Mouse (Mus musculus) ovary, postnatal 36 days (tissue): ENCODE results near the gene Igf2.
A peak's percentile ranks its signal among the peaks of the same experiment; 100 is the strongest.

Experiments
- DNase-seq: peaks from one replicate; pipeline ENCODE4 v3.0.0; 2022; ENCODE audit warnings: low spot score, mixed read lengths

The Igf2 gene

DNA sequence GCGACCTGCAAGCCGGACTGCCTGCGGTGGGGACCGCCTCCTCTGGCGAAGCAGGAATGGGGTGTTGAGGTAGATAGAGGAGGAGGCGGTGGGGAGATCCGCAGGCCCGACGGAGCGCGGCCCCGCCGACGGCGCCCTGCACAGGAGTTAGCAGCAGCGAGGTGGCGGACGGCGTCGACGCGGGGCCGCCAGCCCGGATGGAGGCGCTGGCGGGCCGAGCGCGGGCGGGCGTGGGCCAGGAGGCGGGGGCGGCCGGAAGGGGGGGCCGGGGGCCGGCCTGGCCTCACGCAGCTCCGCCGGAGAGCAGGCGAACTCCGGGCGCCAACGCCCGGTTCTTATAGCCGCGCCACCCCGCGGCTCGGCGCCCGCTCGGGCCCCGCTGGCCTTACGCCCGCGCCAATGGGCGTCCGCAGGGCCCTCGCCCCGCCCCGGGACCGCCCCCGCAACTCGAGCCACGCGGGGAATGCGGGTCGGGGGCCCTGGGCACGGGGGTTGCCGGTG, 7.4 kb downstream of the Igf2 start:
- peak; percentile 27 for DNase-seq

DNA sequence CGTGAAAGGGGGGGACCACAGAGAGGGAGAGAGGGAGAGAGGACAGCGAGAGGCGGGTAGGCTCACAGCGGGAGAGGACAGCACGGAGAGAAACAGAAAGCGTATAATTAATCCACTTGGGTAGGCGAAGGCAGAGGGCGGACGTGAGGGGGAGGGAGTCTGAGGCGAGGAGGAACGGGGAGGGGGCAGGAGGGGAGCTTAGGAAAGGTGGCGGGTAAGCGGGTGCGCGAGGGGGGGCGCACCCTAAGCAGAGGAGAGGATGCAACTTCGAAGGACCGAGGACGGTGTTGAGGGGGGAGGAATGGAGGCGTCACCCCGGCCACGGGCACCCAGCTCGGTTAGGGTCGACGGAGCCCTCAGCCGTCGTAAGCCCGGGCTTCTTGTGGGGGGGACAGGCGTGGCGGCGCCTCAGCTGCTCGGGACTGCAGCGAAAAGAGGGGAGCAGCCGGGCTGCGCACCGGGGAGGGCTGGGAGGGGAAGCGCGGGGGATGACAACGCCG, 7.9 kb downstream of the Igf2 start:
- no peak for DNase-seq

DNA sequence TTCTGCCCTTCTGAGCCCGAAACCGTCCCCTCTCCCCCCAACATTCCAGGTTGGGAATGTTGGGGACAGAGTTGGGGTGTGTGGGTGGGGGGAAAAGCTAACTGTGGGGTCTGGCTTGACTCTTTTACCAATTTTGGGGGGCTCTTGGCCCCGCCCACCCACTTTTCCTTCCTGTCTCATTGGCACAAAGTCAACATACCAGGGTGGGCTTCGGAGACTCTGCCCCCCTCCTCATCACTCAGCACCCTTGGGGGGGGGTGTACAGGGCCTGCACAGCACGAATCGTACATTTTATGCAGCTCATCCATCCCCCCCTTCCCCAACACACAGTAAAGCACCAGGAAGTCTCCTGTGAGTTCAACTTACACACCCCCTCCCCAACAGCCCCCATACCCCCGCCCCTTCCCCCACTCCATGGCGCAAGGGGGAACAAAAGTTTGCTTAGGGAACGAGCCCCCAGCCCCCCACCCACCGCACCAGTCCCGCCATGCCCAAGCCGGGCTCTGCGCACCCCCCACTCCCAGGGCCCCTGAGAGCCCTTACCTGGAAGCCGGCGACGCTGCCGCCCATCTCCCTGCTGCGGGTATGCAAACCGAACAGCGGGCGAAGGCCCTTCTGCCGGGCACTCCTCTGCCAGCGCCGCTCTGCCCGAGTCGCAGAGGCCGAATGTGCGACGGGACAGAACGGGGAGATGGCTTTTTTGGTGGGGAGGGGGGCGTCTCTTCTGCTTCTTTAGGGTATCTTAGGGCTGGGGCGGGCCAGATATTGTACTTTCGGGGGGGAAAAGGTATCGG, 8.6 kb downstream of the Igf2 start:
- peak; percentile 4 for DNase-seq

DNA sequence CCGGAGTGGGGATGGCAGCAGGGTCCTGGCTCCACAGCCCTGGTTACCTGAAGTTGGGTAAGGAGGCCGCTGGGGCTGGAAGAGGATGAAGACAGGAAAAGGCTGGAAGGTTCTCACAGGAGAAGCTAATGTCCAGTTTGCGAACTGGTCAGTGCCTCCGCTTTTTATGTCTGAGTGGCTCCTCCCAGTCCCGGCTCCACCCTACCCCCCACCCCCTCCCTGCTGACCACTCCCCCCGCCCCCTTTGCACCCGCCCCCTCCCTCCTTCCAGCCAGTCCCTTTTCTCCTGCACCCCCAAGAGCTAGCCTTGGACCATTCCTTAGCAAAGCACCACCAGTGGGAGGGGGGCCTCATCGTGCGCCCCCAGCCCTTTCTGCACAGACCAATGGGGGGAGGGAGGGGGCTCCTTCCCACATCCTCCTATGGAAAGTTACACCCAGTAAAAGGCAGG, 9.2 kb downstream of the Igf2 start:
- no peak for DNase-seq

DNA sequence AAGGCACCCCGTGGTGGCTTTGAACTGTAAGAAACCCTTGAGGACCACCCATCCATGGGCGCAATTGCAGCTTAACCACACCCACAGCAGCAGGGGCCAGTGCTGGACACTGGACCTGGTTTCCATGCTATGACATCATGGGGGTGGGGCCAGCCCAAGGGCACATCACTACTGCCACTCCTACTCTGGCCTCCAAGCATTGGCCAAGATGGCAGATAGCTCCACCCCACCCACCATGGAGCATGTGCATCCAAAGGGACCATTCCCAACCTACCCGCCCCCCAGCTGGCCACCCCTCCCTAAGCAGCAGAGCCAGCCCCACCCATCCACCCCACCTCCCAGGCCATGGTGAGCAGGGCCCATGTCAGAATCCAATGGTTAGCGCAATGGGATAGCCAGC, 10.6 kb downstream of the Igf2 start:
- DNase-seq = no peak

DNA sequence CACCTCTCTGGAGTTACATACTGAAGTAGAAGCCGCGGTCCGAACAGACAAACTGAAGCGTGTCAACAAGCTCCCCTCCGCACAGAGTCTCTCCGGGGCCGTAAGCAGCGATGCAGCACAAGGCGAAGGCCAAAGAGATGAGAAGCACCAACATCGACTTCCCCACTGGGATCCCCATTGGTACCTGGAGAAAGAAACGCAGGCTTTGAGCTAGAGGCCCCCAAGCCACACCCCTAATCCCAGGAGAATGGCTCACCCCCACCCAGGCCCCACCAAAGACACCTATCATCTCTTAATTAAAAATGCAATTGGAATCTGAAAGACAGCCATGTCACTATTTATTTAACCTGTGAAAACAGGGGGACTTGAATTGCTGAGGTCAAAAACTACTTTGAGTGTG, 11.0 kb downstream of the Igf2 start:
- DNase-seq = no peak

DNA sequence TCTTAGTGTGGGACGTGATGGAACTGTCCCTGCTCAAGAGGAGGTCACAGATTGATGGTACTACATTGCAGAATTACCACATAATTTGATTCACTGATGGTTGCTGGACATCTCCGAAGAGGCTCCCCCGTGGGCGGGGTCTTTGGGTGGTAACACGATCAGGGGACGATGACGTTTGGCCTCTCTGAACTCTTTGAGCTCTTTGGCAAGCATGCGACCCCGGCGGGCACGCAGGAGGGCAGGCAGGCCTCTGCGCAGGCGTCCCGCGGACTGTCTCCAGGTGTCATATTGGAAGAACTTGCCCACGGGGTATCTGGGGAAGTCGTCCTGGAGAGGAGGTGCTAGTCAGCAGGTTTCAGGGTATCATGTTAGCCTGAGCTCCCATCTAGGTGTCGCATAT, 12.9 kb downstream of the Igf2 start:
- peak; percentile 3 for DNase-seq

DNA sequence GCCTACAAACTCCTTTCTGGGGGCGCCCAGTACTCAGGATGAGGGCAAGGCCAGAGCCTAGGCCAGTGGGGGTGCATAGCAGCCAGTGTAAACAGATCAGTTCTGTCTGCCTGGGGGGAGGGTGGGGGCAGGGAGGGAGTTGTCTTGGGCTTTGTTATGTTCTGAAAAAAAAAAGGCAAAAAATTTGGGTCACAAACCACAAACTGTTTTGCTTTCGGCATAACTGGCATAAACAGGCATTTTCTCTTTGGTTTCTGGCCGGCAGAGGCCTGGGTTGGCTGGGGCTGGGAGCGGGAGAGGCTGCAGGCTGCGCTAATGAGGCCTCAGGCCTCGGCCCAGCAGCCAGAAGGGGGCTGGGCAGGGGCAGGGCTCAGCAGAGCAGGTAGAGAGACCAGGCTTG, 19.9 kb downstream of the Igf2 start:
- DNase-seq = no peak

DNA sequence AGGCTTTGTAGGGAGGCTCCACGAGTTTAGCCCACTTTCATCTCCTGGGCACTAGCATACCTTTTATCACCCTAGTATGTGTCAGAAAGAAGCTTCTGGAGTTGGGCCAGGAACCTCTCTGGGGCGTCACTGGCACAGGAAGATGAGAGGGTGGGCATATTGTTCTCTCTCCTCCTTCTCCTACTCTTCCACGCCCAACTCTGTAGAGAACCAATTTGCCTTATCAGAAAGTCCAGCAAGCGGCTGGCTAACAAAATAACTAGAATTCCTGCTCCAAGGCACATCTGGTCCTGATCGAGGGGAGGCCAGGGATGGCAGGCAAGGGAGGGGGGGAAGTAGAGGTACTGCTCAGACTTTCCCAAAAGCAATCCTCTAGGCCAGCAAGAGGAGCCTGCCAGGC, 21.6 kb downstream of the Igf2 start:
- DNase-seq = no peak

DNA sequence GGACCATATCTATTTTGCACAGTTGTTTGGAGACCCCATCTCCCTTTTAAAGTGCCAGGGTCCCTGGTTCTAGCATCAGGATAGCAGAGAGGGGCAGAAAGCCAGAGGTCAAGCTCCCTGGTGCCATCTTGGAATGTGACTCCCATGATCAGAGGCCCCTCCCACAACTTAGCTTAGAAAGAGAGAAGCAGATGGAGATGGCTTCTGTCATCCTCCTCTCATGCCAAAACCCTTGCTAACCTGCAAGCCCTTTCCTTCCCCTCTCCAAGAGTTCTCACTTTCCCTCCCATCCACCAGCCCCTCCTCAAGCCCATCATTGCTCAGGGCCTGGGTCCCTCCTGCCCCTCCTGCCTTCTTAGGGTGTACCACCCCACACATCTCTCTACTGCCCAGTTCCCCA, 30.4 kb downstream of the Igf2 start:
- DNase-seq = no peak

DNA sequence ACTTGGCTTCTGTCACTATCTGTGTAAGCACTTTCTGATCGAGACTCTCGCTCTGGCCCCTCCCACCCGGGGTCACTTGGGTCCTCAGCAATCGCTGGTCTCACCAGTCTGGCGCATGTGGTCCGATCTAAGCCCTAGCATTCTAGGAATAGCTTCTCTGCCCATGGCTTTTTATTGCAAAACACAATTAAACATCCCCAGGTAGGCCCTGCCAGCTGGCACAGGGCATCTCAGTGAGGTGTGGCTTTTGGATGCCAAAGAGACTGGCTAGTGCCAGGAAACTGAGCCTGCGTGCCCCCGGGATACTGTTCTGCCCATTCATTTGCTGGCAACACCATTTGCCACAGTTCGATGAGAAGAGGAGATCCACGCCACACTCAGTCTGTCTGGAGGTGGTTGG, 35.9 kb downstream of the Igf2 start:
- DNase-seq = no peak

DNA sequence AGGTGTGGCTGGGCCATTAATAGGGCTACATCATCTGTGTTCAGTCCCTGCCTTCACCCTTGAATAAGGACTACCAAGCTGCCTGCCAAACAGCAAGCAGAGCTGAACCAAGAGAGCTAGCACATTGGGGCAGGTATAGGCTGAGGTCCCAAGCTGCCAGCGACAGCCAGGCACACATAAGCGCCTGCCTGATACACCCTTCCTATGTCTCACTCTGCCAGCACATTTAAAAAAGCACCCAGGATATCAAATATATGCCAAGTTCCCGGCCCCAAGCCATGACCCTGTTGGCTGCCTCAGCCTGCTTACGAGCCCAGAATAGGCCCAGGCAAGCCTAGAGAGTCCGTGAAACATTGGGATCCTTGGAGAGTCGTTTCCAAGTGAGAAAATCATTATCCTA, 36.8 kb downstream of the Igf2 start:
- DNase-seq = no peak

DNA sequence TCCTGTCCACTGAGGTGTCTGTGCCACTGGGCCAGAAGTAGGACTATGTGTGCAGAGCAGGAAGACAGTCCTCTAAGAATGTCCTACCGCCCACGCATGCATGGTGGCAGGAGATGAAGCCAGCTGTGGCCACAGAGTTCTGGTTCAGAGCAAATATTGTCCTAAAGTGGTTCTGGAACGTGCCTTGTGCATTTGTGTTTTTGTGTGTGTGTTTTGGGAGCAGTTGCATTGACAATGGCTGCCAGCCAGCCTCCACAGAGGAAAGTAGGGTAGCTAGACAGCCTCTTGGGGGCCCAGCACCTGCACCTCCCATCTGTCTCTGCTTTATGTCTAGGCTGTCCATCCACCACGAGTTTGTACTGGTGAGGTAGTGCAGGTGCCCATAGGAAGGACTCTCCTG, 44.4 kb downstream of the Igf2 start:
- DNase-seq = no peak

DNA sequence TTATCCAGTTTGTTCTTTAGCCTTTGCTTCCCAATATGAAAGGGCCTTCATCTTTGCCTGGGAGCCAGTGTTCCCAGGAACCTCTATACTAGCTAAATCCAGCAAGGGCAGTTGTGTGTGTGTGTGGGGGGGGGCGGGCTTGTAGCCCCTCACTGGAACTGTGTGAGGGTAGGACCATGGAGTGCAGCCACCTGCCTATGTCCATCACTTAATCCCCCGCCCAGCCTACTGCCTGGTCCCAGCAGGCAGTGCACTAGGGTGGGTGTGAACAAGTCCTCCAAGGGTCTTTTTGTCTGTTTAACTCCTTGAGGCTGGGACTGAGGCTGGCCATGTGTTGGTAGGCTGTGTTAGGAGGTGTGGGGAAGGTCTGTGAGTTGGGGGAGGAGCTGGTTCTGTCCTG, 53.5 kb downstream of the Igf2 start:
- no peak for DNase-seq

DNA sequence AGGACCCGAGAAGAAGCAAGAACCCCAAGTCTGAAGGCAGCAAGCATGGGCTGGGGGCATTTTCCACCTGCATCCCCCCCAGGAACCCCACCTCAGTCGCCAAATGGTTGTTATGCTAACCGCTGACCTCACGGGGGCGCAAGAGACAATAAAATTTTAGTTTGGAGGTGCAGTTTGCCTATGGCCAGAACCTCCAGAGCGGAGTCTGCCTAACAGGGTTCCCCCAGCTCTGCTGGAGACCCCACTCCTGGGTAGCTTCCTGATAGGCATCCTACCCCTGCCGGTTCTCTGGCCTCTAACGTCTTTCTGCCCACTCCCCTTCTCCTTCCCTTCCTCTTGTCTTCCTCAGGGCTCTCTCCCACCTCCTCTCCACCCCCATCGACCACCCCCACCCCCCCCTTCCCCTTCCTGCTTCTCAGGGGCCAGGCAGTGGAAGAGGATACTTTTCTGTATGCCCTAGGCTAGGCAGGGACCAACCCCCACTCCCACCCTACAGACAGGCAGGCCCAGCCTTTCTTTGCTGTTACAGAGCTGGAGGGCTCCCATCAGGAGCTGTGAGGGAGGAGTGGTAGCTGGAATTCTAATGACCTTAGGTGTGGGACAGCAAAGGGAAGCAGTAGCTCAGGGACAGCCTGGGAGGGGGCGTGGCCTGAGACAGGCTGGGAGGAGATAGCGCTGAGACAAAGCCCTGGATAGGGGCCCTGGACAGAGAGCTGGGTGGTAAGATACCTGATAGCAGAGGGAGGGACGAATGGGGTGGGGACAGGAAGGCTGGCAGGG, 55.8 kb downstream of the Igf2 start:
- peak; percentile 45 for DNase-seq

DNA sequence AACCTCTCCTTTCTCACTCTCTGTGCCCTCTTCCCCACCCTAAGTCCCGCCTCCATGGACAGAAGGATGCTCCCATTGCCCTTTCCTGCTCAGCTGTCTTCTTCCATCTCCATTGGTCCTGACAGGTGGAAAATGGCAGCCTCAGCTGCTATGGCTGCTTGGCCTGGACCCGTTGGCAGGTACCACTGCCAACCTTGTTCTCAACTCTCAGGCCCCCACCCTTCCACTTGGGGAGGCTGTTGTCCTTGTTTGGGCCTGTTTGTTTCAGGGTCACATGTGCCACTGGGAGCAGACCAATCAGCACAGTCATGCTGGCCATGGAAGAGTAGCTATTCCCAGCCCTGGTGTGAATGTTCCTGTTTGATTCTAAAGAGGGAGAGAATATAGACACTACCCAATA, 65.7 kb downstream of the Igf2 start:
- no peak for DNase-seq
